Mouse (Mus musculus): Measurements from ENCODE around the gene Ier2. TPM values are rescaled to one million over a fixed set of nuclear protein-coding genes. Genes with fewer than 3 reads are reported as not detected.

The Ier2 gene
- polyA plus RNA-seq, 1 experiment from 2014 or later: 22.5 TPM

DNA sequence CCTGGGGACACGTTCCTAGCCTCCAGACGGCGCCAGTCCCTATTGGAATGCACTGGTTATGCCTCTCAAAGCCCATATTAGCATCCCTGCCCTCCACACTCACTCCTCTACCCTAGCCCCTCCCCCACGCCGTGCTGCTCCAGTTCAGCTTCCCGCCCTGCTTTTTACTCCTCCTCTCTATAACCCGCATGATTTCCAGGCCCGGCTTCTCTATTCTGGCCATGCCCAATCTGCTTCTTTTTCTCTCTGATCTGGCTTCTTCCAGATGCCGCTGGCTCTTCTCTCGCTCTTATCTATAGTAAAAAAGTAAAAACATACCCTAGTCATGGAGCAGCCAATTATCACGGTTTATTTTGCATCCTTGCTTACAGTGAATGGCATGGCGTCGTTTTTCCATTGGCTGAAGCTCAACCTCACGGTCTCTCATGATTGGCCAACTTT lies 15.2 kb downstream of the Ier2 start:
- Histone ChIP-seq H3K36me3 (ENCODE audit: control insufficient read depth, insufficient read depth) (no peaks in the 10 kb centered on the region), H3K9ac (replicated peaks; ENCODE audit: low read depth, low read length) (0 out of 2 replicates have a peak overlapping the region, but pooled peaks have one; percentile 2), H3K4me3 (replicated peaks; ENCODE audit: low read length) (peak overlapping the region; percentile 25), H3K4me1 (replicated peaks; ENCODE audit: control insufficient read depth, insufficient read depth, low read length) (peaks cover 7% of the 10 kb centered on the region), H3K9me3 (ENCODE audit: control insufficient read depth, low read length) (no peaks in the 10 kb centered on the region), H3K27me3 (replicated peaks; ENCODE audit: control insufficient read depth, insufficient read depth, low read length) (no peaks in the 10 kb centered on the region), H3K27ac (ENCODE audit: low read length) (no peak overlapping the region), H3K4me2 (ENCODE audit: low read length) (peak overlapping the region; percentile 50)
- WGBS: 2% methylated on average over 14 of the region's 14 CpGs
- peak; percentile 77 for ATAC-seq

DNA sequence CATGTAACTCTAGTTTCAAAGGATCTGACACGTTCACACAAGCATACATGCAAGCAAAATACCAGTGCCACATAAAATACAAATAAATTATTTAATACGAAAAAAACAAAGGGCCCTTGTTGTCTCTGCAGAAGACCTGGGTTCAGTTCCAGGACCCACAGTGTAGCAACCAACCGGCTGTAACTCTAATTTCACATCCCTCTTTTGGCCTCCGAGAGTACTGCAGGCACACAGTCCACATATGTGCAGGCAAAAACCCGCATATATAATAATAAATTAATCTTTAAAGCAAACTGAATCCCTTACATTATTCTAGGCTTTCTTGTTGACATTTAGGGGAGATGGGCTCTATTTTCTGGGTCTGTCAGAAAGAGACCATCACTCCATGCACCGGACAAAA lies 15.9 kb downstream of the Ier2 start:
- peaks cover 7% of the 10 kb centered on the region for H3K4me1 ChIP-seq (replicated peaks; ENCODE audit: control insufficient read depth, insufficient read depth, low read length)
- 43% methylated on average over 6 of the region's 6 CpGs for WGBS
- H3K9me3 ChIP-seq (ENCODE audit: control insufficient read depth, low read length): no peaks in the 10 kb centered on the region
- H3K9ac ChIP-seq (replicated peaks; ENCODE audit: low read depth, low read length): no peak overlapping the region
- H3K4me2 ChIP-seq (ENCODE audit: low read length): no peak overlapping the region; the same call in 1 of the 2 replicates
- H3K36me3 ChIP-seq (ENCODE audit: control insufficient read depth, insufficient read depth): no peaks in the 10 kb centered on the region
- no peak overlapping the region for H3K27ac ChIP-seq (ENCODE audit: low read length)
- no peaks in the 10 kb centered on the region for H3K27me3 ChIP-seq (replicated peaks; ENCODE audit: control insufficient read depth, insufficient read depth, low read length)
- ATAC-seq: peak; percentile 40; the same call in 1 of the 2 replicates
- H3K4me3 ChIP-seq (replicated peaks; ENCODE audit: low read length): no peak overlapping the region

DNA sequence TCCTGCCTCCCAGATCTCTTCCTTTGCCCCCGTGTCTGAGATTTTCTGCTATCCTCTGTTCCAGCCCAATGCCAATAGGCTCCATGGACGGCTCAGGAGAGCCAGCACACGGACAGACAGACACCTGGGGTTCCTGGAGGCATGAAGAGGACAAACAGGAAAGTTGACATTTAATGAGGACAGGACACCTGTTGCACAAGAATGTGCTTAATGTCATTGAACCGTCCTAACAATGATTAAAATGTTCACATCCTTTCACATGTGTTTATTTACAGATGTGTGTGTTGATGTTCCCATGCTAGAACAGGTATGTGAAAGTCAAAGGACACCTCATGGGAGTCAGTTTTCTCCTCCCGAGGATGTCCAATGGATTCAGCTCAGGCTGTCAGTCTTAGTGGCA lies 19.6 kb downstream of the Ier2 start:
- no peak overlapping the region for H3K27ac ChIP-seq (ENCODE audit: low read length)
- WGBS: 80% methylated on average over 5 of the region's 5 CpGs

DNA sequence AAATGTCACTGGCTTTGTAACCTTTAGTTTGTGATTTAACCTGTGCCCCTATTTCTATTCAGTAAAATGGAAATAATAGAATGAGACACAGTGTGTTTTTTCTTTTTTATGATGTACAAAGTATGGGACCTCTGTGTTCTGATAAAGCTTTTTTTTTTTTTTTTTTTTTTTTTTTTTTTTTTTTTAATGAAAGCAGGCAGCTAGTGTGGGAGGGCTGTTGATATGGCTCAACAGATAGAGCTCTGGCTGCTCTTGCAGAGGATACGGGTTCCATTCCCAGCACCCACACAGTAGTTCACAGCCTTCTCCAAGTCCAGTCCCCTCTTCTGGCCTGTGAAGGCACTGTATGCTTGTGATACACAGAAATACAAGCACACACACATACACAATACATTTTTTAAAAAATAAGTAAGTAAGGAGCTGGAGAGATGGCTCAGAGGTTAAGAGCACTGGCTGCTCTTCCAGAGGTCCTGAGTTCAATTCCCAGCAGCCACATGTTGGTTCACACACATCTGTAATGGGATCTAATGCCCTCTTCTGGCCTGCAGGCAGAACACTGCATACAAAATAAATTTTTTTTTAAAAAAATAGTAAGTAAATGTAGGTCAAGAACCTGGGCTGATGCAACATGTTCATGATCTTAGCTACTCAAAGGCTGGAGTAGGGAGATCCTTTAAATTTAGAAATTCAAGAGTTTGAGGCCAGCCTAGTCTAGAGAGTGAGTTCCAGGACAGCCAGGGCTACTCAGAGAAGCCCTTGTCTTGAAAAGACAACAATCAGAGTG lies 20.9 kb downstream of the Ier2 start:
- H3K9ac ChIP-seq (replicated peaks; ENCODE audit: low read depth, low read length): no peak overlapping the region
- H3K36me3 ChIP-seq (ENCODE audit: control insufficient read depth, insufficient read depth): no peaks in the 10 kb centered on the region
- H3K9me3 ChIP-seq (ENCODE audit: control insufficient read depth, low read length): no peaks in the 10 kb centered on the region
- H3K4me1 ChIP-seq (replicated peaks; ENCODE audit: control insufficient read depth, insufficient read depth, low read length): peaks cover 10% of the 10 kb centered on the region
- WGBS: 100% methylated on average over 1 of the region's 1 CpGs
- no peak overlapping the region for H3K4me2 ChIP-seq (ENCODE audit: low read length)
- H3K27ac ChIP-seq (ENCODE audit: low read length): no peak overlapping the region
- no peak overlapping the region for H3K4me3 ChIP-seq (replicated peaks; ENCODE audit: low read length)
- no peak for ATAC-seq
- no peaks in the 10 kb centered on the region for H3K27me3 ChIP-seq (replicated peaks; ENCODE audit: control insufficient read depth, insufficient read depth, low read length)

More for the DNA sequence above, 19.6 kb downstream of the Ier2 start:
- Histone ChIP-seq H3K9ac (replicated peaks; ENCODE audit: low read depth, low read length) (no peak overlapping the region), H3K4me3 (replicated peaks; ENCODE audit: low read length) (no peak overlapping the region), H3K4me1 (replicated peaks; ENCODE audit: control insufficient read depth, insufficient read depth, low read length) (peaks cover 16% of the 10 kb centered on the region), H3K27me3 (replicated peaks; ENCODE audit: control insufficient read depth, insufficient read depth, low read length) (no peaks in the 10 kb centered on the region), H3K9me3 (ENCODE audit: control insufficient read depth, low read length) (no peaks in the 10 kb centered on the region), H3K4me2 (ENCODE audit: low read length) (no peak overlapping the region), H3K36me3 (ENCODE audit: control insufficient read depth, insufficient read depth) (no peaks in the 10 kb centered on the region)
- no peak for ATAC-seq

DNA sequence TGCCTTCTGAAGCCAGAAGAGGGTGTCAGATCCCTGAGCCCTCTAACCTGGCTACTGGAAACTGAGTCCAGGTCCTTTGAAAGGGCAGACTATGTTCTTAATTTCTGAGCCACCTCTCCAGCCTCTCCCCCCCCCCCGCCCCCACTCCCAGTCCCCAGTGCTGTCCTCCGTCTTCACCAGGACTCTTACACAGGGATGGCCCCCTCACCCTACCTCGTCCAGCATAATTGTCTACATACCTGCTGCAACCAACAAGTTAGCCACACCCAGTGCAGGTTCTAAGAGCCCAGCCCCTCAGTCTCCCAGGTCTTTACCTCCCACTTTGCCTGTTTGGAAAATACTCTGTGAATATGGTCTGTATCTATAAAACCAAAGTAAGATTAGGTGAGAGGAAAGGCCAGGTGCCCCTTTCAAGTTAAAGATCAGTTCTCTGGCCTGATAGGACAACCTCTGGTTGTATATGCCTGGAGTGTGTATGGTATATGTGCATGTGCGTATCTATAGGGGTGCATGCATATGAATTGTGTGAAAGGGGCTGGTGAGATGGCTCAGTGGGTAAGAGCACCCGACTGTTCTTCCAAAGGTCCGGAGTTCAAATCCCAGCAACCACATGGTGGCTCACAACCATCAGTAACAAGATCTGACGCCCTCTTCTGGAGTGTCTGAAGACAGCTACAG lies 21.9 kb downstream of the Ier2 start:
- H3K9me3 ChIP-seq (ENCODE audit: control insufficient read depth, low read length): no peaks in the 10 kb centered on the region
- H3K36me3 ChIP-seq (ENCODE audit: control insufficient read depth, insufficient read depth): no peaks in the 10 kb centered on the region
- no peak overlapping the region for H3K4me3 ChIP-seq (replicated peaks; ENCODE audit: low read length)
- H3K4me1 ChIP-seq (replicated peaks; ENCODE audit: control insufficient read depth, insufficient read depth, low read length): peaks cover 10% of the 10 kb centered on the region
- no peak overlapping the region for H3K4me2 ChIP-seq (ENCODE audit: low read length)
- WGBS: 76% methylated on average over 7 of the region's 7 CpGs
- ATAC-seq: no peak
- H3K9ac ChIP-seq (replicated peaks; ENCODE audit: low read depth, low read length): no peak overlapping the region
- H3K27ac ChIP-seq (ENCODE audit: low read length): no peak overlapping the region
- H3K27me3 ChIP-seq (replicated peaks; ENCODE audit: control insufficient read depth, insufficient read depth, low read length): no peaks in the 10 kb centered on the region

DNA sequence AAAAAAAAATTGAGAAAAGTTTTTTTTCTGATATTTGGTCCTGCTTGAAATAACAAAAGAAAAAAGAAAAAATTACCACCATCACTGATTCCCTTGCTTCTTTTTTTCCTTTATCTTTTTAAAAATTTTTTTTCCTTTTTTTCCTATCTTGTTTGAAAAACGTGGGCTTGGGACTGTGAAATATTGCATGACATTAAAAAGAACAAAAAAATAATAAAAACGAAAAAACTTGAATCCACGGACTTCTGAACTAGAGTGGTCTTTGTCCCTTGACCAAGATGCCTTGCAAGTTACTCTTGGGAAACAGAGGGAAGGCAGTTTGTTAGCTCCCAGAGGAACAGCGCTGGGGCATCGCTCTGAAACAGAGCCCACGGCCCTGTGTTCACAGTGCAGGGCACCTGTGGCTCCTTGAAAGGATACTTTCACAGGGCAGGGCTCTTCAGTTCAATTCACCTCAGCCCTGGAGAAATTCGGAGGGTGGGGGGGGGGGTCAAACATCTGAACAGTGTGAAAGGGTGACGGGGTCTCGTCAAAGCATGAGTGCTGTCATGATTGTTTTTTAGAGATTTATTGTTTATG lies 22.6 kb downstream of the Ier2 start:
- Histone ChIP-seq H3K9me3 (ENCODE audit: control insufficient read depth, low read length) (no peaks in the 10 kb centered on the region), H3K4me2 (ENCODE audit: low read length) (peak overlapping the region; percentile 66), H3K27me3 (replicated peaks; ENCODE audit: control insufficient read depth, insufficient read depth, low read length) (no peaks in the 10 kb centered on the region), H3K4me3 (replicated peaks; ENCODE audit: low read length) (peak overlapping the region; percentile 55), H3K4me1 (replicated peaks; ENCODE audit: control insufficient read depth, insufficient read depth, low read length) (peaks cover 17% of the 10 kb centered on the region), H3K9ac (replicated peaks; ENCODE audit: low read depth, low read length) (peak overlapping the region; percentile 52; the same call in 1 of the 2 replicates), H3K27ac (ENCODE audit: low read length) (no peak overlapping the region), H3K36me3 (ENCODE audit: control insufficient read depth, insufficient read depth) (no peaks in the 10 kb centered on the region)
- ATAC-seq: no peak
- 29% methylated on average over 9 of the region's 9 CpGs for WGBS

DNA sequence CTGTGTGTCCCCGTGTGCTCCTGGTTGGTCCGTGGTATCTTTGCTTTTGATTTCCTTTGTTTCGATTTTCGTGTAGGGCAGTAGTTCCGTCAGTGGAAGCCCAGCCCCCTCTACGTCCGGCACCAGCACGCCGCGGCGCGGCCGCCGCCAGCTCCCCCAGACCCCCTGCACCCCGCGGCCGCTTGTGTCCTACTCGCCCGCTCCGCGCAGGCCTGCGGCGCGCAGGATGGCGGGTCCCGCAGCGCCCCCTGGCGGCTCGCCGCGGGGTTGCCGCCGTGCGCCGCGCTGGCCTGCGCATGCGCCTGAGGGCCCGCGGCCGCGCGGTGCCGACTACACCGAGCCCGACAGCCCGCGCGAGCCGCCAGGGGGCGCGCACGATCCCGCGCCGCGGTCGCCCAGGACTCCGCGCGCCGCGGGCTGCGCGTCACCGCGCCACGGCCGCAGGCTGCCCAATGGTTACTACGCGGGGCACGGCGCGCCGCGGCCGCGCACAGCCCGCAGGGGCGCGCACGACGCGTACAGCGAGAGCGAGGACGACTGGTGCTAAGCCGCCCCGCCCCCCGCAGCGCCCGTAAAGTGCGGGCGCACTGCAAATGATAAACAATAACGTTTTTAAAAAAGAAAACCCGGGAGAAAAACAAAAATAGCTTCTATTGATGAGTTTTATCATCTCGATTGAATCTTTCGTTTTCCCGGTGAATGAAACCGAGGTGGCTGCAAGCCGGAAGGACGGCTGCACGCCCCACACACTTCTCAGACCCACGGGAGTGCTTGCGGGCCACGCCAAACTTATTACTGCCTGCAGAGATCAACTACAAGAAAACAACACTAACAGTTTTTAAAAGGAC lies 23.3 kb downstream of the Ier2 start:
- Histone ChIP-seq H3K4me2 (ENCODE audit: low read length) (peak overlapping the region; percentile 91), H3K9ac (replicated peaks; ENCODE audit: low read depth, low read length) (peak overlapping the region; percentile 63), H3K4me3 (replicated peaks; ENCODE audit: low read length) (peak overlapping the region; percentile 56), H3K27me3 (replicated peaks; ENCODE audit: control insufficient read depth, insufficient read depth, low read length) (no peaks in the 10 kb centered on the region), H3K4me1 (replicated peaks; ENCODE audit: control insufficient read depth, insufficient read depth, low read length) (peaks cover 22% of the 10 kb centered on the region), H3K9me3 (ENCODE audit: control insufficient read depth, low read length) (no peaks in the 10 kb centered on the region), H3K27ac (ENCODE audit: low read length) (peak overlapping the region; percentile 90), H3K36me3 (ENCODE audit: control insufficient read depth, insufficient read depth) (no peaks in the 10 kb centered on the region)
- WGBS: under 1% methylated on average over 86 of the region's 106 CpGs
- peak; percentile 95 for ATAC-seq

DNA sequence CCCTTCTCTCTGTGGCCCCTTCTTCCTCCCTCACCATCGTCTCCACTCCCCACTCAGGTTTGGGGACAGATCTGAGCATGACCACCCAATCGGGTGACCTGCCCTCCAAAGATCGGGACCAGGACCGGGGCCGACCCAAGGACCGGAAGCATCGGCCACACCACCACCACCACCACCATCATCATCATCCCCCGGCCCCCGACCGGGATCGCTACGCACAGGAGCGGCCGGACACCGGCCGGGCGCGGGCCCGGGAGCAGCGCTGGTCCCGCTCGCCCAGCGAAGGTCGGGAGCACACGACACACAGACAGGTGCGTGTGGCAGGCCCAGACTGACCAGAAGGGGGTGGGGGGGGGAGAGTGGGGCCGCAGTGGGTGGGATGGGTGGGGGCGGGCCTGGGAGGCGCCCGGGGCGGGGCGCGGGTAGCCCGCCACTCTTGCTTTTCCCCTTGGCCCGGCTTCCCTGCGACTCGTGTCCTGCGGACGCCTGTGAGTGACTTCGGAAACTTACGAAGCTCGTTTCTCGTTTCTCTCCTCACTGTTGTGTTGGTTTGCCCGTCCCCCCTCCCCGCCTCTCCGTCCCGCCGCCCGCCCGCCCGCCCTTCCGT lies 24.0 kb downstream of the Ier2 start:
- peak; percentile 2; the same call in 1 of the 2 replicates for ATAC-seq
- WGBS: 0% methylated on average over 38 of the region's 52 CpGs
- Histone ChIP-seq H3K27ac (ENCODE audit: low read length) (peak overlapping the region; percentile 90), H3K4me3 (replicated peaks; ENCODE audit: low read length) (peak overlapping the region; percentile 56), H3K9me3 (ENCODE audit: control insufficient read depth, low read length) (no peaks in the 10 kb centered on the region), H3K4me2 (ENCODE audit: low read length) (peak overlapping the region; percentile 91), H3K36me3 (ENCODE audit: control insufficient read depth, insufficient read depth) (no peaks in the 10 kb centered on the region), H3K27me3 (replicated peaks; ENCODE audit: control insufficient read depth, insufficient read depth, low read length) (no peaks in the 10 kb centered on the region), H3K4me1 (replicated peaks; ENCODE audit: control insufficient read depth, insufficient read depth, low read length) (peaks cover 22% of the 10 kb centered on the region), H3K9ac (replicated peaks; ENCODE audit: low read depth, low read length) (peak overlapping the region; percentile 63)

All from forebrain, embryonic 16.5 days (tissue).